Mouse (Mus musculus): Measurements from ENCODE around the gene Dpep1. TPM values are rescaled to one million over a fixed set of nuclear protein-coding genes. Genes with fewer than 3 reads are reported as not detected.

Gene Dpep1
- 14.3 and 18.6 TPM in 2 replicates for polyA plus RNA-seq (2015; fragmentation: Nextera tagmentation; extraction: Ambion mirVana)

DNA sequence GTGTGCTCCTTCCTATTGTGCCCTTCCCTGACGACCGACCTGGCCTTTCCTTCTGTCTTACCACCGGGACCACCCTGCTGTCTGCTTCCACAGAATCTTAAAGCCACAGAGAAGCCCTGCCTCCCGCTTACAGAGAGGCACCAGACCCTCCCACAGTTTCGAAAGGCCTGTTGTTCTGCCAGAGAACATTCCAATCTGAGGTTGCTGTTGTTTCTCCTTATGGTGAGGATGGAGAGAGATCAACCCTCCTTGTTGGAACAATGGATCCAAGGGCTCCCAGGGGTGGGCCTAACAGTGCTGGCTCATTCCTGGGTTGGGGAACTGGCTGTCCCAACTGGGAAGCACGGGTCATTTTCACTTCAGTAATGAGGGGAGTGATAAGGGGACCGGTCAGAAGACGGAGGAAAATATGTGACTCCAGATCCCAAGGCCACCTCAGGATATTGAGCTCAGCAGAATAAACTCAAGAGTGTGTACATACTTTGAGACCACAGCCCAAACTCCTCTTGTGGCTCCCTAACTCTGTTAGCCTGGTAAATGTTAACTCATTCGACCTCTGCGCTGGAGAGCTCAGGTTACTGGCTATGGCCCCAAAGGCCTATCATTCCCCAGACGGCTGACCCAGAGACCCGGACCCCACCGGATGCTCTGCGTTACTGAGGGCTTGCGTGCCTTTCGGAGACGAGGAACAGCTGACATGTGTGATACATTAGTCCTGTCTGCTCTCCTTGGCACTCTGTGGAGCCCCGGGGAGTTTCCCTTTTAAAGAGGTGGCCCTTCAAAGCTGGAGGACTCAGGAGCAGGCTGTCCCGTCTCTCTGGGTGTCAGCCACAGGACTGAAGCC lies at the start of gene Dpep1:
Gene Dpep1 (plus strand): TSS at position 677 of the 844 bp plus-strand sequence.
- Histone ChIP-seq H3K27ac (replicated peaks) (peak within 1 kb of the TSS; percentile 82), H3K9ac (no peak within 1 kb of the TSS), H3K36me3 (no peaks in the 10 kb centered on the region), H3K4me1 (peaks cover 51% of the 10 kb centered on the region), H3K4me3 (replicated peaks) (peak within 1 kb of the TSS; percentile 4; the same call in 1 of the 2 replicates), H3K27me3 (no peaks in the 10 kb centered on the region), H3K4me2 (replicated peaks) (peak within 1 kb of the TSS; percentile 27; the same call in 1 of the 2 replicates), H3K9me3 (replicated peaks) (no peaks in the 10 kb centered on the region)
- WGBS, result 21% methylated on average over 19 of the region's 19 CpGs
- peak; percentile 39; the same call in 1 of the 2 replicates for ATAC-seq (ENCODE audit: insufficient number of reproducible peaks, low FRiP score, low TSS enrichment, low read depth)

DNA sequence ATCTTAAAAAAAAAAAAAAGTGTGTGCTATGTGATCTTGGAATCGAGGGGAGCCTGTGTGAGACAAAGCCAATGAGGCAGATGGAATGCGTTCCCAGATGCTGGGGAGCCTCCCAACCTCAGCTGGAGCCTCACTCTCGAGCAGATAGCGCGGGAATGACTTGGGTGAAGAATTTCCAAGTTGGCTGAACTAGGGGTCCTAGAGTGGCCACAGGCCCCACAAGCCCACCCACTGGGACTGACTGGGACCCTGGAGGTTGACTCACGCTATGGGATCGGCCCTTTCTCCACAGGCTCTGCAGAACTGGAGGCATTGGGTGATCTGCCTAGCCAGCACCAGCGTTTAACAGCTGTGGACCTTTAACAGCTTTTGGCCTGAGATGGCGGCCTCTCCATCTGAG lies 49.8 kb upstream of the Dpep1 start:
- no peak for ATAC-seq (ENCODE audit: insufficient number of reproducible peaks, low FRiP score, low TSS enrichment, low read depth)
- Histone ChIP-seq H3K4me1 (peaks cover 49% of the 10 kb centered on the region), H3K4me2 (replicated peaks) (no peak overlapping the region), H3K4me3 (replicated peaks) (no peak overlapping the region), H3K9me3 (replicated peaks) (no peaks in the 10 kb centered on the region), H3K27me3 (no peaks in the 10 kb centered on the region), H3K36me3 (no peaks in the 10 kb centered on the region), H3K27ac (replicated peaks) (0 out of 2 replicates have a peak overlapping the region, but pooled peaks have one; percentile 94), H3K9ac (no peak overlapping the region)
- WGBS, result 69% methylated on average over 9 of the region's 9 CpGs

DNA sequence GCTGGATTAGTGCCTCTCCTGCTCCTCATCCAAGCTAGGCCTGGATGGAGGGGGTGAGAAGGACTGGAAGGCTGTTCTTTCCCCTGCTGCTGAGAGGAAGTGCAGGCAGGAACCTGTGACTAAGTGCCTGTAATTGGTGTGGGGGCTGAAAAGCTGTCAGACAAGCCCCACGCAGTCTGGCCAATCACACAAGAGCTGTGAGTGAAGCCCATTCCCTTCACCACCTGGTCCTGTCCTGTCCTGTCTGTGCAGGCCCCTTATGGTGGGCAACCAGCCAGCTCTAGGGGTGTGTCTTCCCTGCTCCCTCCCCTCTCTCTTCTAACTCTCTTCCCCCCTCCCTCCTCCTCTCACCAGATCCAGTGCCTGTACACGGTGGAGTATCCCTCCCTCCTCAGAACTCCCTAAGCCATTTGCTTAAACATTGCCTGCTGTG lies 48.4 kb upstream of the Dpep1 start:
- Histone ChIP-seq H3K9ac (peak overlapping the region; percentile 2; the same call in 1 of the 2 replicates), H3K36me3 (no peaks in the 10 kb centered on the region), H3K4me1 (peaks cover 62% of the 10 kb centered on the region), H3K9me3 (replicated peaks) (no peaks in the 10 kb centered on the region), H3K4me3 (replicated peaks) (no peak overlapping the region), H3K27ac (replicated peaks) (peak overlapping the region; percentile 94), H3K4me2 (replicated peaks) (no peak overlapping the region), H3K27me3 (no peaks in the 10 kb centered on the region)
- WGBS, result 3% methylated on average over 2 of the region's 2 CpGs
- peak; percentile 88 for ATAC-seq (ENCODE audit: insufficient number of reproducible peaks, low FRiP score, low TSS enrichment, low read depth)

DNA sequence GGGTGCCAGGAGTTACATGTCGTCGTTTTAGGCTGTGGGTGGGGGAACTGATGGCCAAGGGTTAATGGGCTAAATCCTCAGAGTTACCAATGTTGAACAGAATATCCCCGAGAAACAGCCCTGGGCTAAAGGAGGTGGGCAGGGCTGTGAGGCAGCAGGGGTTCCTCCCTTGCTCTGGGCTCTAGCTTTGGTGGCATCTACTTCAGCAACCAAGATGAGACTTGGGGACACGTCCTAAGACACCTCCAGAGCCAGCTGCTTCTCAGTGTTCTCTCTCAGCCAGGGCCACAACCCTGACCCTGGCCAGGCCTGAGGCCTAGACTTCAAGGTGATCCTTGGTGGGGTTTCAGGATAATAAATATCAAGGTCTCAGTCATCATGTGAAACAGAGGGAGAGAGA lies 47.3 kb upstream of the Dpep1 start:
- WGBS, result 52% methylated on average over 4 of the region's 4 CpGs
- H3K9me3 ChIP-seq (replicated peaks), result no peaks in the 10 kb centered on the region
- no peak overlapping the region for H3K4me3 ChIP-seq (replicated peaks)
- H3K4me2 ChIP-seq (replicated peaks), result no peak overlapping the region
- H3K9ac ChIP-seq, result no peak overlapping the region
- peak overlapping the region; percentile 94 for H3K27ac ChIP-seq (replicated peaks)
- no peaks in the 10 kb centered on the region for H3K36me3 ChIP-seq
- no peak for ATAC-seq (ENCODE audit: insufficient number of reproducible peaks, low FRiP score, low TSS enrichment, low read depth)
- H3K27me3 ChIP-seq, result no peaks in the 10 kb centered on the region
- H3K4me1 ChIP-seq, result peaks cover 65% of the 10 kb centered on the region

DNA sequence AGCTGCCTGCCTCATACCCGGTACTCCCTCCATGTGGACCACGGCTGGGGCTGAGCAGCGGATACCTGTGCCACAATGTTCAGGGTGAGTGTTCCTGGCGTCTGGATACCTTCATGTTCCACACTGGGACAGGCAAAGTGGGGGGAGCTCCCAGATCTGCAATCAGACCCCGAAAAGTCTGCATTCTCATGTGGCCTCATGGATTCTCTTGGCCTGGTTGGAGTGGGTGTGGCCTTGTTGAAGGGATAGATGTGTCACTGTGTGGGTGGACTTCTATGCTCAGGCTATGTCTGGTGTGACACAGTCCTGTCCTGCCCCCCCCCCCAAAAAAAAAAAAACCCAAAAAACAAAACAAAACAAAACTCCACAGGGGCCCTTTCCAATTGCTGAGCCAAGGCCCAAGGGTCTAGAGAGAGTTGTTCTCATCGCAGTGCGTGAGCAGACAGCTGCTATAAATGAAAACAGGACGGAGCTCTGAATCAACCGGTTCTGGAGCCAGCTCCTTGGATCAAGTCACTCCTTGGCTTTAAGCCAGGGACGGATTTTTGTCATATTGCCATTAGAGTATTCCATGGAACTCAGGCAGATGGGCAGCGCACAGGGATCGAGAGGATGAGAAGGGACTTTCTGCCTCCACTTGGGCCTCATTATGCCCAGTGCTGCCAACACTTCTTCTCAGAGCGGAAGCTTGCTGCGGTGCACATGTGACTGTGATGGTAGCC lies 44.1 kb upstream of the Dpep1 start:
- H3K4me3 ChIP-seq (replicated peaks), result no peak overlapping the region
- WGBS, result 27% methylated on average over 14 of the region's 14 CpGs
- H3K4me1 ChIP-seq, result peaks cover 62% of the 10 kb centered on the region
- peak overlapping the region; percentile 95 for H3K27ac ChIP-seq (replicated peaks)
- peak; percentile 71 for ATAC-seq (ENCODE audit: insufficient number of reproducible peaks, low FRiP score, low TSS enrichment, low read depth)
- H3K36me3 ChIP-seq, result no peaks in the 10 kb centered on the region
- no peak overlapping the region for H3K4me2 ChIP-seq (replicated peaks)
- H3K9ac ChIP-seq, result no peak overlapping the region
- H3K27me3 ChIP-seq, result no peaks in the 10 kb centered on the region
- H3K9me3 ChIP-seq (replicated peaks), result no peaks in the 10 kb centered on the region

DNA sequence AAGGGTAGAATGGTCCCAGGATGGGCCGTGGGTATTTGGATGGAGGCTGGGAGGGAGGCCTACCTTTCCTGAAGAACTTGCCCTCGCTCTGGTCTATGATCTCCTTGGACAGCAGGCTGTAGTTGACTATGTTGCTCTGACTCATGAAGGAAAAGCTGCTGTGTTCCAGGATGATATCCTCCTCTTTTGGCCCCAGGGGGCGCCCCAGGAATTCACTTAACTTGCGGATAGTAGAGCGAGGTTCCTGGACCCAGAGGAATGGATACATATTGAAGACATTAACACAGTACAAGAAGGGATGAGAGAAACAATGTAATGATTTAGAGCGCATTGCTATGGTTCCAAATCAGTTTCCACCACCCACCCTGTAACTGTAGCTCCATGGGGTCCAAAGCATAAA lies 40.8 kb upstream of the Dpep1 start:
- Histone ChIP-seq H3K4me3 (replicated peaks) (no peak overlapping the region), H3K27me3 (no peaks in the 10 kb centered on the region), H3K27ac (replicated peaks) (peak overlapping the region; percentile 86), H3K36me3 (no peaks in the 10 kb centered on the region), H3K9me3 (replicated peaks) (no peaks in the 10 kb centered on the region), H3K4me1 (peaks cover 43% of the 10 kb centered on the region), H3K9ac (no peak overlapping the region), H3K4me2 (replicated peaks) (no peak overlapping the region)
- WGBS, result 36% methylated on average over 6 of the region's 6 CpGs
- ATAC-seq (ENCODE audit: insufficient number of reproducible peaks, low FRiP score, low TSS enrichment, low read depth), result peak; percentile 21; the same call in 1 of the 2 replicates

DNA sequence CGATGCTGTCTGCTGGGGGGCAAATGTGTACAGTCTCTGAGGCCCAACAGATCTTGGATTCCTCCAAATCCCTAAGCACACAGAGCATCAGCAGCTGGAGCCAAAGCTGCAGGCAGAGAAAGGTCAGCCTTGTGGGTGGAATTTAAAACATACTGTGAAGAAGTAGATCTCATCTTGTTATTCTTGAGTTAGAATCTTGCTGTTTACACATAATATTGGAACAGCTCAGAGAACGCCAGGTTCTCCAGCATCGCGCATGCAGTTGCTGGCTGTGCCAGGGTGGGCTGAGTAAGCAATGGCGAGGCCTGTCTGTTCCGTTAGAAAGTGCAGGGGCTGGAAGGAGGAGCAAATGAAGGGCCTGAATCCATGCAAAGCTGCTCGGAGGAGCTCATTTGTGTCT lies 39.7 kb upstream of the Dpep1 start:
- H3K27me3 ChIP-seq, result no peaks in the 10 kb centered on the region
- no peaks in the 10 kb centered on the region for H3K9me3 ChIP-seq (replicated peaks)
- H3K4me2 ChIP-seq (replicated peaks), result no peak overlapping the region
- no peak overlapping the region for H3K9ac ChIP-seq
- H3K36me3 ChIP-seq, result no peaks in the 10 kb centered on the region
- peaks cover 37% of the 10 kb centered on the region for H3K4me1 ChIP-seq
- WGBS, result 39% methylated on average over 7 of the region's 7 CpGs
- peak overlapping the region; percentile 86 for H3K27ac ChIP-seq (replicated peaks)
- no peak overlapping the region for H3K4me3 ChIP-seq (replicated peaks)
- ATAC-seq (ENCODE audit: insufficient number of reproducible peaks, low FRiP score, low TSS enrichment, low read depth), result no peak

DNA sequence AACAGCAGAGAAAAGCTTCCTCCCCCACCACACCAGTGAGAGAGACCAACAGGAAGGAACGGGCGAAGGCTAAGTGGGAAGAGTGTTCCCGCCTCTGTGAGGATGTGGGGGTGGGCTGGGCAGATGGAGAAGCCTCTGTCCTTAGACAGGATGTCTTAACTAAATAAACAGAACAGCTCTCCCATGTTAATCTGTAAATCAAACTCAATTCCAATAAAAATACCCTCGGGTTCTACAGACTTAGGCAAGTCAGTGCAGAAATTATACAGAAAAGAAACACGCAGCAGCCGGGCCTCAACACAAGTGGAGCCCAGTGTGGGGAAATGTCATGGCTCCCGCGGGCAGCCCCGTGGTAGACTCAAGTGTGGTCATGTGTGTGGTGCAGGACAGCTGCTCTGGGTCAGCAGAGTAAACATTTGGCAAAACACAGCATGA lies 35.3 kb upstream of the Dpep1 start:
- Histone ChIP-seq H3K9ac (no peak overlapping the region), H3K4me3 (replicated peaks) (no peak overlapping the region), H3K9me3 (replicated peaks) (no peaks in the 10 kb centered on the region), H3K27ac (replicated peaks) (peak overlapping the region; percentile 56), H3K4me2 (replicated peaks) (no peak overlapping the region), H3K36me3 (no peaks in the 10 kb centered on the region), H3K4me1 (peaks cover 18% of the 10 kb centered on the region), H3K27me3 (no peaks in the 10 kb centered on the region)
- 43% methylated on average over 9 of the region's 9 CpGs for WGBS
- ATAC-seq (ENCODE audit: insufficient number of reproducible peaks, low FRiP score, low TSS enrichment, low read depth), result 0 out of 2 replicates have a peak, but pooled peaks have one; percentile 39

DNA sequence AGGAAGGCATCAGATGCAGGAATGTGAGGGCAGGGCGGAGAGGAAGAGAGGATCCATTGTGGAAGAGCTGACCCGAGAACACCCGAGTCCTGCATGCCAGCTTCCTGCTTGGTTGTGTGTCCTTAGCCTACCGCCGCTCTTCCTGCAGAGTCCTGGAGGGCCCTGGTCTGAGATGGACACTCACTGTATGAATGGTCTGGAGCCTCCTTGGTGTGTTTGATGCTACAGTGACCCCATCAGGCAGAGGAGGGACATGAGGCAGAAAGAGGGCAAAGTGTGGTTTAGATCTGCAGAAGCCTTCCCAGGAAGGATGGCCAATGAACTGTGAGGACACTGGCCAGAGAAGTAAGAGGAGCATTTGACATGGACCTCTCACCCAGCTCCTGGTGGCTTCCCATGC lies 30.9 kb upstream of the Dpep1 start:
- Histone ChIP-seq H3K36me3 (no peaks in the 10 kb centered on the region), H3K9ac (no peak overlapping the region), H3K9me3 (replicated peaks) (no peaks in the 10 kb centered on the region), H3K4me3 (replicated peaks) (no peak overlapping the region), H3K27me3 (no peaks in the 10 kb centered on the region), H3K4me2 (replicated peaks) (no peak overlapping the region), H3K4me1 (peaks cover 40% of the 10 kb centered on the region), H3K27ac (replicated peaks) (no peak overlapping the region)
- ATAC-seq (ENCODE audit: insufficient number of reproducible peaks, low FRiP score, low TSS enrichment, low read depth), result no peak
- WGBS, result 63% methylated on average over 5 of the region's 5 CpGs

DNA sequence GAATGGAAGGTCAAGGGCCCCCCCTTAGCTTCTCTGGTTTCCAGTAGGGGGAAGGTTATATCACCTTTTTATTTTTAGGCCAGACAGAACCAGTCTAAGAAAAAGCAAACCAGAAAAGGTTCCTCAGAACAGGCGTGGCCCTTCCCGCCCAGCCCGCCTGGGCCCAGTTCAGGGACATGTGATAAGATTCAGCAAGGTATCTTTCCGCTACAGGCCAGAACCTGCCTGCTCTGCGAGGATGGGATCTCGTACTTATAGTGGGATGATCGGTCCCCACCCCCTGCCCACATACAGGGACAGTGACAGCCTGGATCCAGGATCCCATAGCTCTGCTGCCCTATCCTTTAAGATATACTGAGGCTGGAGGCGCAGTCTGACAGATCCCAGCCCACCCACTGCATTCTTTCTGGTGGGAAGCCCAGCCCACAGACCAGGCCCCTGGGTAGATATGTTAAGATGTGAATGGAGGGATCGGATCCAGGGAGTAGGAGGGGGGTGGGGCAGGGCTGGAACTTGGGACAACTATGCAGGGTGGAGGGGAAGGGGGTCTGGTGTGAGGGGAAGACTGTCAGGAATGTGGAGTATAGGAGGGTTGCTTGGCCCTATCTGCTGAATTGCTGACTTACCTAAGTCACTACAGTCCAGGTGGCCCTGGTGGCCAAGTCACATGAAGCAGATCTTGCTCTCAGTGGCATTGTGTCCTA lies 29.8 kb upstream of the Dpep1 start:
- Histone ChIP-seq H3K4me3 (replicated peaks) (no peak overlapping the region), H3K4me1 (peaks cover 36% of the 10 kb centered on the region), H3K36me3 (no peaks in the 10 kb centered on the region), H3K9me3 (replicated peaks) (no peaks in the 10 kb centered on the region), H3K9ac (no peak overlapping the region), H3K27me3 (no peaks in the 10 kb centered on the region), H3K4me2 (replicated peaks) (no peak overlapping the region), H3K27ac (replicated peaks) (peak overlapping the region; percentile 76)
- 69% methylated on average over 9 of the region's 9 CpGs for WGBS
- peak; percentile 48 for ATAC-seq (ENCODE audit: insufficient number of reproducible peaks, low FRiP score, low TSS enrichment, low read depth)
